Mouse (Mus musculus) WW6 (cell line): ENCODE measurements around the gene Slc38a10.

Experiments used
- DNase-seq: peaks from one replicate; pipeline ENCODE4 v3.0.0-alpha.2; 2013; ENCODE audit warnings: low read depth, low spot score

Slc38a10 gene

GRCm38 (mm10) chr11:120175948-120176347 is 24.8 kb upstream of the Slc38a10 start:
- DNase-seq = no peak

GRCm38 (mm10) chr11:120173213-120173612 is 22.1 kb upstream of the Slc38a10 start:
- no peak for DNase-seq

GRCm38 (mm10) chr11:120171168-120171567 is 20.0 kb upstream of the Slc38a10 start:
- no peak for DNase-seq

GRCm38 (mm10) chr11:120169208-120169992 is 18.3 kb upstream of the Slc38a10 start:
- DNase-seq = peak; percentile 75

DNA sequence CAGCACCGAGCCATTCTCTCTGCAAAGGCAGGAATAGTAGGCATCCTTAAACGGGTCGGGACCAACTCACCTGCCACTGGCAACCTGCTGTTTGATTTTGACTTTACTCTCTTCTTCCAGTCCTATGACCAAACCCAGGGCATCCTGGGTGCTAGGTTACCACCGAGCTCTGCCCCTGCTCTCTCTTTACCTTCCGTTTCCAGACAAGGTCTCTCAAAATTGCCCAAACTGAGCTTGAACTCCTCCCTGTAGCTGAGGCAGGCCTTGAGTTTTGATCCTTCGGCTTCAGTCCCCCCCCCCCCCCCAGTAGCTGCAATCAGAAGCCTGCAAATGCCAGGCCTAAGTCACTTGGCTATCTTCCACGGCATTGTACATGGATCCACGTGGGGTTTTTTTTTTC is 17.4 kb upstream of the Slc38a10 start:
- DNase-seq = no peak

GRCm38 (mm10) chr11:120167921-120168356 is 16.8 kb upstream of the Slc38a10 start:
- peak; percentile 63 for DNase-seq

- DNase-seq = no peak
Observed at GRCm38 (mm10) chr11:120167059-120167458, 15.9 kb upstream of the Slc38a10 start.

GRCm38 (mm10) chr11:120164471-120165261 is 13.5 kb upstream of the Slc38a10 start:
- DNase-seq = no peak

DNA sequence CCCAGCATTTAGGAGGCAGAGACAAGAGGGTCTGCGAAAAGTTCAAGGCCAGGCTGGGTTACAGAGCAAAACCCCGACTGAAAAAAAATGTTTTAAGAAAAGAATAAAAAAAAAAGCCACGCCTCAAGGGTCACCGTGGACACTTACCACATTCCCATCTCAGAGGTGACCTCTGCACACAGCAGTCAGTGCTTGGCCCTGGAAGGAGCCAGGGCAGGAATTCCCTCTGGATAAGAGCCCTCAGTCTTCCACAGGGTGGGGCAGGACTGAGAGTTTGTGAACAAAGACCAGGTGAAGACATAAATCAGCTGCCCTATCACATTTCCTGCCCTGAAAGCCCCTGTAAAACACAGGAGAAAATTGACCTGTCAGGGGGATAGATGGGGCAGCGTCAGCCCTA is 12.9 kb upstream of the Slc38a10 start:
- no peak for DNase-seq

DNA sequence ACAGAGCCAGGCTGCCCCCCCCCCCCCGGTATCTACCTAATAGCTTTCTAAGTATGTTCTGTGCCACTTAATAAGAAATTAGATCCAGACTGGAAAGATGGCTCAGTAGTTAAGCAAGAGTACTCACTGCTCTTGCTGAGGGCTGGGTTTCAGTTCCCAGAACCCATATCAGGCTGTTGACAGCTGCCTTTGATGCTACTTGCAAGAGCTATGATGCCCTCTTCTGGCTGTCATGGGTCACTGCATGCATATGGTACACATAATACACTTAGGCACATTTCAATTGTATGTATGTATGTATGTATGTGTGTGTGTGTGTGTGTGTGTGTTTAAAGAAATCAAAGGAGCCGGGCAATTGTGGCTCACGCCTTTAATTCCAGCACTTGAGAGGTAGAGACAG is 12.1 kb upstream of the Slc38a10 start:
- DNase-seq = no peak

GRCm38 (mm10) chr11:120161245-120161644 is 10.1 kb upstream of the Slc38a10 start:
- no peak for DNase-seq

DNA sequence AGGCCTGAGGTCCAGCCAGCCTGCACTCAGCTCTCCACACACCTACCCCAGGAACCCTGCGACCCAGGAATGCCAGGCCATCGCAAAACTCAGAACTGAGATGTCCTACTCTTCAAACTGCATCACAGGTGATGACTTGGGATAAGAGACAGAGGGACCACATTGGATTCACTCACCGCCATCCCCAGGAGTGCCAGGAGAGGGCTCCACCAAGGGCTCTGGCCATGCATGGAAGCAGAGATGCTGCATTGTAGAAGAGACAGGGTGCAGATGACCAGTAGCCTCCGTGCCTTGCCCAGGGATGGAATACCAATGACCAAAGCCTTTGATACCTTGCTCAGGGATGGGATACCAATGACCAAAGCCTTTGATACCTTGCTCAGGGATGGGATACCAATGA is 9.3 kb upstream of the Slc38a10 start:
- no peak for DNase-seq

GRCm38 (mm10) chr11:120159653-120160052 is 8.5 kb upstream of the Slc38a10 start:
- no peak for DNase-seq

GRCm38 (mm10) chr11:120158828-120159227 is 7.7 kb upstream of the Slc38a10 start:
- no peak for DNase-seq

- no peak for DNase-seq
Observed at GRCm38 (mm10) chr11:120150440-120151112, 570 bp downstream of the Slc38a10 start.

- DNase-seq = no peak
Observed at GRCm38 (mm10) chr11:120149510-120150200, 1.5 kb downstream of the Slc38a10 start.

- no peak for DNase-seq
Observed at GRCm38 (mm10) chr11:120148201-120148855, 2.8 kb downstream of the Slc38a10 start.

DNA sequence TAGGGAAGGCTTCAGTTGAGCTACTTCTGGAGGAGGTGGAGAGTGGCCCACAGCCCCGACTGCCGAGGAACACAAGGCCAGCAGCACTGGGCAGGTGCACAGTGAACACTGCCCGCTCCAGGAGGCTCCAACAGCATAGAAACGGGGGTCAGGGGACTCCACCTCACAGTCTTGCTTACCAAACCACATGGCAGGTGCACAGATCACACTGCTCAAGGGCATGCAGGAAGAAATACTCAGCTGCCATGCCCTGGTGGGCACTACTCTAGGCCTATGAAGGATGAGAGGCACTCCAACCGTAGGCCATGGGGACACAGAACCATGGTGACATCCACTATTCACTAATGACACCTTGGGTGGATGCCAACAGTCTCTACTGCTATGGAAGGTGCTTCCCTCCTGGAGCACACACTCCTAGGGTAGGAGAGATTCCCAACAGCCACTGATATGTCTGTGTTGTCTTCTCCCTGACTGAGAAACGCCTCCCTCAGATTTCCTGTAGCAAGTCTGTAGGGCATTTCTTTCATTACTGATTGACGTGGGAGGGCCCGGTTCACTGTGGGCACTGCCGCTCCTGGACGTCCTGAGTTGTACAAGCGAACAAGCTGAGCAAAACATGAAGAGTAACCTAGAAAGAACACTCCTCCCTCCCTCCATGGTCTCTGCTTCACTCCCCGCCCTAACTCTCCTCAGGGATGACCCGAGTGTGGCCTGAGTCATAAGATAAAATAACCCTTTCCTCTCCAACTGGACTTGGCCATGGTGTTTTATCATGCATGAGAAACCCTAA is 7.2 kb downstream of the Slc38a10 start:
- DNase-seq = no peak

DNA sequence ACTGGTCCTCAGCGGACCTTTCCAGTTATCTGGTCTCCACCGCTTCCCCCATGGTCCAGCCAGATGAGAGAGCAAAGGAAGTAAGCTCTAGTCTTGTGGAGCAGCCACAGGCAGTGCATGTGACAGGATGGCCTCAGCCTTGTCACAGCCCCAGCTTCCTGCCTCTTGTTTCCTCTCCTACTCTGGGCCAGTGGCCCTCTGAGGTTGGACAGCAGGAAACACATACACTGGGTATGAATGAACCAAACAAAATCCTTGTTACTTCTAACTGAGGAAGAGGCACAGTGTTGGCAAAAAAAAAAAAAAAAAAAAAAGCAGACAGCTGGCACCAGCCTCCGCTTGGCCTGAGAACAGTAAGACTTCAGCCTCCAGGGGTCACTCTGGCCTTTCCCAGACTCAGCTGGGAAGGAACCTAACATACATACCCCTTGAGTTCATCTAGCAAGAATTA is 8.5 kb downstream of the Slc38a10 start:
- no peak for DNase-seq

DNA sequence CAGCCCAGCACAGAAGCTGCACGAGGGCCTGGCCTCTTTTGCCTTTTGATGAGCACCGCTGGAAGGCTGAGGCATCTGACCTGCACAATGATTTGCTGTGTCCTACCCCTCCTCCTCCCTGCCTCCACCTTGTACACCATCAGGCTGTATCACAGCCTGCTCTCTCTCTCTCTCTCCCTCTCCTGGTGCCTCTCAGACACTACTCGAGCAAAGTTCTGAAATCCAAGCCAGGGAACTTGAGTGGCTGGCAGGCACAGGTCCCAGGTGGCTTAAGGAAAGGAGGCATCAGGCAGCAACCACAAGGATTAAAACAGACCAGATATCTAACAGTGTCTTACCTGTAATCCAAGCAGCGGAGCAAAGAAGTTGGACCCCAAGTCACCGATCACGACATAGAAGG is 10.9 kb downstream of the Slc38a10 start:
- no peak for DNase-seq
